Mouse (Mus musculus) thymus, postnatal 10 days (tissue): ENCODE measurements around the gene Hps6.
A peak's percentile ranks its signal among the peaks of the same experiment; 100 is the strongest.

Experiments
- DNase-seq, 2 experiments: peaks; one replicate each; pipeline ENCODE4 v3.0.0; 2021; ENCODE audit warnings: low spot score in 2 of 2

Hps6 gene

GRCm38 (mm10) chr19:46030196-46030983 is 27.1 kb downstream of the Hps6 start:
- no peak for DNase-seq

- DNase-seq: no peak
Measured at GRCm38 (mm10) chr19:46031689-46032432, 28.6 kb downstream of the Hps6 start.

GRCm38 (mm10) chr19:46032731-46033510 is 29.6 kb downstream of the Hps6 start:
- DNase-seq: no peak

- no peak for DNase-seq
Measured at GRCm38 (mm10) chr19:46033911-46034310, 30.6 kb downstream of the Hps6 start.

GRCm38 (mm10) chr19:46035971-46036370 is 32.7 kb downstream of the Hps6 start:
- no peak for DNase-seq

DNA sequence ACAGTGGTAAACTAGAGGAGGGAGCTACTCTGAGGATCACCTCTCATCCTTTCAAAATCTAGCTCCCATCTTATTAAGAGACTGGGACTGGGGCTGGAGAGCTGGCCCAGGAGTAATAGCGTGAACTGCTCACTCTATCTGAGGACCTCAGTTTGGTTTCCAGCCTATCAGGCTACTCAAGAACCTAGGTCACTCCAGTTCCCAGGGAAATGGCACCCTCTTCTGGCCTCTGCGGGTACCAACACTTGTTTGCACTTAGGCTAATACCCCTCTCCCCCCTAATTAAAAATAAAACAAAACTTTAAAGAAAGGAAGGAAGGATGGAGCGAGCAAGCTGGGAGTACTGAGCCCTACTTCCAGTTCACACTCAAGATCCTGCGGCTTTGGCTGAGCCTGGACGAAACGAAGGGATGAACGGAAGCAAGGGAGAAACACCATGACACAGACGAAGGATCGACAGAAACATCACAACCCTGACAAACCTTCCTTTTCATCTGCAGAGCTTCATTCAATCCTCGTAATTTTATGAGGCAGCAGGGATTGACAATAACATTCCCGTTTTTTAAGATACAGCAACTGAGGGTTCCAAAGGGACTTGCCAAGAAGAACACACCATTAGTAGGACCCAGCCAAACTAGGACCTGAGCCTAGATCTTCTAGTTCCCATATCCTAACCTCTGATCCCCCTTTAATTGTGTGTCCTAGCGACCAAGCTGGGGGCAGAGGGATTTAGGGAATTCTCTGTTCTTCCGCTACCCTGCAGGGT is 33.4 kb downstream of the Hps6 start:
- peak in 1 of 2 experiments; percentile 37 for DNase-seq

- DNase-seq: peak; percentile 57 to 67
Measured at GRCm38 (mm10) chr19:46037243-46037924, 34.1 kb downstream of the Hps6 start.

- DNase-seq: peak; percentile 44 to 56
Measured at GRCm38 (mm10) chr19:46037925-46038850, 34.9 kb downstream of the Hps6 start.

- peak; percentile 31 to 47 for DNase-seq
Measured at GRCm38 (mm10) chr19:46038851-46039260, 35.5 kb downstream of the Hps6 start.

GRCm38 (mm10) chr19:46039478-46039877 is 36.2 kb downstream of the Hps6 start:
- DNase-seq: peak; percentile 93 to 94

GRCm38 (mm10) chr19:46040149-46040902 is 37.0 kb downstream of the Hps6 start:
- peak; percentile 57 to 66 for DNase-seq

DNA sequence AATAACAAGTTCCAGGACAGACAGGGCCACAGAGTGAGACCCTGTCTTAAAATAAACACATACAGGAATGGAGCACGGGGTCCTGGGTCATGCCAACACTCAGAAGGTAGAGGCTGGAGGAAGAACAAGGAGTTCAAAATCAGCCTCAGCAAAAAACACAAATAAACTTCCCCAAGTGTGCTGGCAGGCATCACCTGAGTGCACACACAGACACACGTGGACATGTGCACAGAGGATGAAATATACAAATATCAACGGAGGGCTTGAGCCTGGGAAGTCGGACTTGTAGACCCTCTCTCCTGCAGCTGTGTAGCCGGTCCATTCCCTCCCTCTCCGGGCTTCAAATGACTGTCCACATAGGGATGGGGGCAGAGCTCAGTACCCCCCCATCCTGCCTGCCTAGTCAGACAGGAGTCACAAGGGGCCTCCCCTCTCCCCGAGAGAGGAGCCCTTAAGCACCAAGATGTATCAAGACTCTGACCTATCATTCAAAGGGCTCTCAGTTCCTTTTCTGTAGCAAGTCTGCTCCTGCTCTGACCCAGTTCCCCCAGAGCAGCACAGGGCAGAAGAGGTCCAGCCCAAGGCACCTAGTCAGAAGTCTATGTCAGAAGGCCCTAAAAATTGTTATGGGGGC is 38.1 kb downstream of the Hps6 start:
- no peak for DNase-seq

GRCm38 (mm10) chr19:46041933-46042475 is 38.7 kb downstream of the Hps6 start:
- peak; percentile 62 for DNase-seq

DNA sequence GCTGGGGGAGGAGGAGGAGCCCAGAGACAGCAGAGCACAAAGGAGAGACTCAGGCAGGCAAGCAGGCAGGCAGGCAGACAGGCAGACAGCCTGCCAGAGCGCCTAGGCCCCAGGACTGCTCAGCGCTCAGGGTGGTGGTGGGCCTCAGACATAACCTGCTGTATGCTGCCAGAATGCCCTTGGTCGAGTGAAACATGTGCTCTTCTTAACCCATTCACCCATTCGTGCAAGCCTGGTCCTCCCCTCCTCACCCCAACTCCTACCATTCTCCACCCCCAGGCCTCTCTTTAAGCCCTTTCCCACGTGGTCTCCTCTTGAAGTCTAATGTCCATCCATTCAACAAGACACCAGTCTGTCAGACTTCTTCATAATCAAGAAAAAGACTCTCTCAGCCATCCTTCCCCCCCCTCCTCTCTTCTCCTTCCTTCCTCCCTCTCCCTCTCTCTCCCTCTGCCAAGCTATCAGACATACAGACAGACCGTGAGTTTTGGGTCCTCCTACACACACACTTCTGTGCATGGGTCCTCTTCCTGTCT is 39.2 kb downstream of the Hps6 start:
- DNase-seq: peak; percentile 61 to 62

DNA sequence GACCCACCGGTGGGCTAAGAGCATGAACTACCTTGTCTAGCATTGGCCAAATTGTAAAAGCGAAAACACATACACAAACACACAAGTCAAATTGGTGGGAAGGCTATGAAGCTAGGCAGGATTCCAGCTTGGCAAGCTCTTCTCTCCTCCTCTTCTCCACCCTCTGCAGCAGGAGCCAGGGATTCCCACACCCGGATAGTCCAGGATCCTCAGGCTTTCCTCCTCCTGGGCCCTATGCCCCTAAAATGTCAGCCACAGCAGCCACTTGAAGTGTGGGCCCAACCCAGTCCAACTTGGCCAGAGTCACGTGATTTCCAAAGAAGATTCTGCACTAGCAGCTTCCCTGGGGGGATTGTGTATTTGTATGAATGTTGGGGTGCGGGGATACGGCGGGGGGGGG is 40.1 kb downstream of the Hps6 start:
- DNase-seq: no peak

DNA sequence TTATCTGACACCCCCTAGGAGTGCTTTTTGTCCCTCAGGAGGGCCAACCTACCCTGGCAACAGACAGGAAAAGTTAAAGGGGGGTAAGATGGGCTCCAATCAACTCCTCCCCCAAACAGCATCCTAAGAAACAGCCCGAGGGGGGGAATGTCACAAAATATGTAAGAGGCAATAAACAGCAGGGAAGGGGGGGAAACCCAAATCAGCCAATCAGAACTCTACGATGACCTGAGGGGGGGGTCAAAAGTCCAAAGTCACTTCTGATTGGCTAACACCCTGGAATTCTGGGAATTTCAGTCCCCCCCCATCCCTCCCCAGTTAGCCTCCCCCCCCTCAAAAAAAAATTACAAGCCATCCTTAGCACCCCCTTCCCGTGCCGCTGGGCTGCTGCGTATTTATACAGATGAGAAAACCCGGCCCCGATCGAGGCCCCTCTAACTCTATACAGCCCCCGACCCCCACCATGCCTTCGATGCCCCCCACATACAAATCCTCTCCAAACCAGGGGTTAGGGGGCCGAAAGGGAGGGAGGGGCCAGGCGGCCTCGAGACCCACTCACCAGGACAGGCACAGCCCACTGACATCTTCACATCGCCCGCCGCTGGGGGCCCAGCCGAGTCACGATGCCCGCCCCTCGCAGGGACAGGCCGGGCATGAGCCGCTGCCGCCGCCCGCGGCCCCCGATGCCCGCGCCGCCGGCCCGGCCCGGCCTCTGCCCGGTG is 41.1 kb downstream of the Hps6 start, which contains the start of gene Pprc1:
Pprc1 (plus strand) TSS at position 616 of the 722 bp plus-strand sequence.
- DNase-seq: no peak
